Mouse (Mus musculus) Patski (cell line): ENCODE results near the gene Limk1. TPM values are rescaled to one million over a fixed set of nuclear protein-coding genes. Genes with fewer than 3 reads are reported as not detected.

ENCODE experiments used
- ATAC-seq: fragments of 100-300 bp; one replicate; pipeline ENCODE4 v1.8.0; 2021
- CTCF ChIA-PET: fragments of 350-600 bp; sonication (Branson Sonifier 250); formaldehyde crosslinking; loops from one replicate; lab custom pipeline; 2022; ENCODE audit warnings: inconsistent platforms; lab: Charles Lee
- POLR2A ChIA-PET: fragments of 350-600 bp; sonication (Branson Sonifier 250); formaldehyde crosslinking; loops from one replicate; lab custom pipeline; 2022; ENCODE audit warnings: antibody characterized with exemption, inconsistent platforms; lab: Charles Lee
- DNase-seq: peaks from one replicate; pipeline ENCODE4 v3.0.0-alpha.2; 2011; ENCODE audit warnings: low read depth, low spot score
- H3K27me3 ChIP-seq: fragments of 371-371 bp; one replicate; pipeline ENCODE4 v1.5.1; 2021
- CTCF ChIP-seq: fragments of 100-300 bp; IDR thresholded peaks from one replicate; pipeline ENCODE4 v1.5.1; 2021
- in situ Hi-C: fragments of 300-500 bp; cut with MboI; formaldehyde crosslinking; loops from 3 replicates; pipeline ENCODE4 v1.11.1; 2018; ENCODE audit warnings: low pct_unique_long_range_greater_than_20kb, mixed read lengths
- polyA plus RNA-seq: library from polyadenylated mRNA; unstranded; gene quantifications from one replicate; pipeline ENCODE4 v1.2.3, GENCODE M21; 2021

Limk1 gene
- polyA plus RNA-seq, 1 experiment from 2014 or later: 18.6 TPM

- no peak for TF ChIP-seq CTCF
- ChIA-PET POLR2A (no interaction called here), CTCF (no interaction called here)
- ATAC-seq: no peak
- H3K27me3 ChIP-seq: no peaks in the 10 kb centered on the region
- in situ Hi-C loops: no loop called here
- no peak for DNase-seq
Observed at GRCm38 (mm10) chr5:134637820-134638367, 50.5 kb downstream of the Limk1 start.

- in situ Hi-C loops: no loop called here
- TF ChIP-seq CTCF: no peak
- no peaks in the 10 kb centered on the region for H3K27me3 ChIP-seq
- peak; percentile 25 for ATAC-seq
- no peak for DNase-seq
- CTCF ChIA-PET: interaction anchor here (1.3 kb wide), 1 partner anchor 10 kb away, joined by 4 read pairs; no protein-coding TSS in a partner anchor
- POLR2A ChIA-PET: no interaction called here
Observed at GRCm38 (mm10) chr5:134632841-134633240, 55.6 kb downstream of the Limk1 start.

- ATAC-seq (no peak), DNase-seq (no peak)
- in situ Hi-C loops: no loop called here
- no peak for TF ChIP-seq CTCF
- ChIA-PET POLR2A (interaction anchor here (0.6 kb wide), 2 partner anchors 10 to 89 kb away, joined by 3 read pairs; no protein-coding TSS in a partner anchor), CTCF (interaction anchor here (1.0 kb wide), 2 partner anchors 12 to 24 kb away, joined by 3 to 4 read pairs; no protein-coding TSS in a partner anchor)
- no peaks in the 10 kb centered on the region for H3K27me3 ChIP-seq
Observed at GRCm38 (mm10) chr5:134630835-134631234, 57.6 kb downstream of the Limk1 start.

- in situ Hi-C loops: no loop called here
- ATAC-seq (peak; percentile 52), DNase-seq (no peak)
- no peak for TF ChIP-seq CTCF
- H3K27me3 ChIP-seq: no peaks in the 10 kb centered on the region
- CTCF ChIA-PET: interaction anchor here (1.6 kb wide), 1 partner anchor 9 kb away, joined by 5 read pairs; no protein-coding TSS in a partner anchor
- POLR2A ChIA-PET: no interaction called here
Observed at GRCm38 (mm10) chr5:134629508-134629907, 58.9 kb downstream of the Limk1 start.

GRCm38 (mm10) chr5:134622069-134622468, 66.3 kb downstream of the Limk1 start:
- no peak for DNase-seq
- ATAC-seq: no peak
- no peaks in the 10 kb centered on the region for H3K27me3 ChIP-seq
- no peak for TF ChIP-seq CTCF
- CTCF ChIA-PET: interaction anchor here (1.3 kb wide), 1 partner anchor 67 kb away, joined by 3 read pairs; the partner anchor contains the start of gene Limk1
- in situ Hi-C loops: no loop called here
- POLR2A ChIA-PET: no interaction called here

GRCm38 (mm10) chr5:134621099-134621640, 67.2 kb downstream of the Limk1 start:
- DNase-seq (no peak), ATAC-seq (no peak)
- CTCF ChIA-PET: interaction anchor here (0.9 to 1.7 kb wide), 4 partner anchors 9 to 128 kb away, joined by 3 to 5 read pairs (median 4); no protein-coding TSS in a partner anchor
- in situ Hi-C loops: no loop called here
- no peak for TF ChIP-seq CTCF
- H3K27me3 ChIP-seq: no peaks in the 10 kb centered on the region
- POLR2A ChIA-PET: interaction anchor here (0.7 to 1.1 kb wide), 2 partner anchors 10 to 15 kb away, joined by 3 read pairs; no protein-coding TSS in a partner anchor

GRCm38 (mm10) chr5:134620457-134620856, 67.9 kb downstream of the Limk1 start:
- H3K27me3 ChIP-seq: no peaks in the 10 kb centered on the region

GRCm38 (mm10) chr5:134617071-134617470, 71.3 kb downstream of the Limk1 start:
- CTCF ChIA-PET: interaction anchor here (0.6 to 4.1 kb wide), 13 partner anchors 9 to 121 kb away, joined by 3 to 30 read pairs (median 5); no protein-coding TSS in a partner anchor
- TF ChIP-seq CTCF: peak; percentile 89
- POLR2A ChIA-PET: interaction anchor here (0.5 to 1.2 kb wide), 3 partner anchors 13 to 108 kb away, joined by 3 read pairs; no protein-coding TSS in a partner anchor
- DNase-seq (no peak), ATAC-seq (no peak)
- no peaks in the 10 kb centered on the region for H3K27me3 ChIP-seq
- in situ Hi-C loops: no loop called here

More at GRCm38 (mm10) chr5:134620457-134620856, 67.9 kb downstream of the Limk1 start:
- ChIA-PET CTCF (interaction anchor here (0.9 to 4.1 kb wide), 7 partner anchors 9 to 127 kb away, joined by 3 to 30 read pairs (median 4); no protein-coding TSS in a partner anchor), POLR2A (interaction anchor here (0.7 to 1.1 kb wide), 2 partner anchors 11 to 14 kb away, joined by 3 read pairs; no protein-coding TSS in a partner anchor)
- ATAC-seq (no peak), DNase-seq (no peak)
- no peak for TF ChIP-seq CTCF
- in situ Hi-C loops: no loop called here

- no peak for ATAC-seq
- POLR2A ChIA-PET: interaction anchor here (1.1 kb wide), 1 partner anchor 85 kb away, joined by 3 read pairs; no protein-coding TSS in a partner anchor
- TF ChIP-seq CTCF: no peak
- no peaks in the 10 kb centered on the region for H3K27me3 ChIP-seq
- in situ Hi-C loops: no loop called here
- CTCF ChIA-PET: no interaction called here
- DNase-seq: no peak
Observed at GRCm38 (mm10) chr5:134615780-134616179, 72.6 kb downstream of the Limk1 start.

GRCm38 (mm10) chr5:134615380-134615779, 73.0 kb downstream of the Limk1 start:
- DNase-seq (no peak), ATAC-seq (no peak)
- in situ Hi-C loops: no loop called here
- TF ChIP-seq CTCF: no peak
- POLR2A ChIA-PET: interaction anchor here (1.1 kb wide), 1 partner anchor 86 kb away, joined by 3 read pairs; no protein-coding TSS in a partner anchor
- no peaks in the 10 kb centered on the region for H3K27me3 ChIP-seq
- CTCF ChIA-PET: interaction anchor here (1.4 kb wide), 1 partner anchor 121 kb away, joined by 3 read pairs; no protein-coding TSS in a partner anchor
